Mouse (Mus musculus) ES-Bruce4 (cell line): ENCODE measurements around the gene Fkbp14.

Experiments used
- CTCF ChIP-seq: IDR thresholded peaks from one replicate; pipeline ENCODE4 v1.8.1; 2011; ENCODE audit warnings: low read depth, low read length
- EP300 ChIP-seq: IDR thresholded peaks from 2 replicates; pipeline ENCODE4 v1.6.1; 2011; ENCODE audit warnings: low read depth, low read length; ENCODE audit not compliant: insufficient read depth
- POLR2A ChIP-seq: IDR thresholded peaks from one replicate; pipeline ENCODE4 v1.8.1; 2011; ENCODE audit warnings: low read length; ENCODE audit not compliant: insufficient read depth

- no peak for TF ChIP-seq CTCF
- no peak for TF ChIP-seq POLR2A
- no peak for TF ChIP-seq EP300
Observed at GRCm38 (mm10) chr6:54554341-54555110, 42.6 kb downstream of the Fkbp14 start.
